Mouse (Mus musculus): ENCODE measurements at regions not wholly inside any gene's neighbourhood (a gene's known extent, or its start where the extent isn't known, plus 50 kb on each side); places are given as distances from the start of the nearest gene placed in this dataset.

DNA sequence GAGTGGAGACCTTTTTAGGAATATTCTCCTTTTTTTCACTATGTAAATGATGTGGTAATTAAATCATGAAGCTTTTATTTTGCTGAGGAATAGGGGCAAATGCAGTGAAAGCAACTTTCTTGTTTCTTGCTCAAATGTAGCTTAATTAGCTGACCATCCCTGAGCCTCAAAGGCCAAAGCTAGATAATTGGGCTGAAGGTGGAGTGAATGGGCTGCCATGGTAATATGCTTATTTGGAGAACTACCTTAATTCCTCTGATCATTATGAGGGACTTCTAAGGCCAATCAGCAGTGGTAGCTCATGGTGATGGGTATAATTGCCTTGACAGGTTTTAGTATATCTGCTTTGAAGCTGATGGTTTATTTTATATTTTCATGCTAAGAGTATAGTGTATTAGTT is 702.5 kb upstream of the Alcam start:
- H3K36me3 ChIP-seq, result no peaks in the 10 kb centered on the region
- no peak overlapping the region for H3K4me3 ChIP-seq
- no peak overlapping the region for H3K27ac ChIP-seq
- no peak overlapping the region for H3K9ac ChIP-seq
- no peak overlapping the region for H3K4me2 ChIP-seq (replicated peaks)
- no peaks in the 10 kb centered on the region for H3K4me1 ChIP-seq
- no peak for ATAC-seq (ENCODE audit: low FRiP score, low read depth)
- H3K9me3 ChIP-seq, result no peaks in the 10 kb centered on the region
- no peaks in the 10 kb centered on the region for H3K27me3 ChIP-seq (replicated peaks)

DNA sequence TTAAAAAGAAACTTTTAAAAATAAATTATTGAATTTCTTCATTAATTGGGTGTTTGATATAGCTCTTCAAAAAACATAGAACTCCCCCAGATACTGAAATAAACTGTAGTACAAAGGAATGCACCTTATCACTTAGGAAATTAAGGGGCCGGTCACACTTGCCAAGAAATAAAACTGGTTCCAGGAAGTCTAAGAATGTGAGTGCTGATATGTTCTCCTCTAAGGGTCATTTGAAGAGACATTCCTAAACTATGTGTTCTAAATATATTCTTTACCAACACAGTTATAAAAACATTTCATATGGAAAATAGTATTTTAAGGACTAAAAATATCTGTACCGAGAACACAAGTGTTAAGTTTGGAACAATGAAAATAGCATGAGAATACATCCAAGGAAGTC is 676.8 kb upstream of the Alcam start:
- H3K9me3 ChIP-seq, result no peaks in the 10 kb centered on the region
- no peak overlapping the region for H3K27ac ChIP-seq
- H3K9ac ChIP-seq, result no peak overlapping the region
- H3K4me2 ChIP-seq (replicated peaks), result no peak overlapping the region
- no peaks in the 10 kb centered on the region for H3K27me3 ChIP-seq (replicated peaks)
- 91% methylated on average over 2 of the region's 2 CpGs for WGBS
- no peaks in the 10 kb centered on the region for H3K36me3 ChIP-seq
- no peak overlapping the region for H3K4me3 ChIP-seq
- H3K4me1 ChIP-seq, result no peaks in the 10 kb centered on the region
- ATAC-seq (ENCODE audit: low FRiP score, low read depth), result no peak

DNA sequence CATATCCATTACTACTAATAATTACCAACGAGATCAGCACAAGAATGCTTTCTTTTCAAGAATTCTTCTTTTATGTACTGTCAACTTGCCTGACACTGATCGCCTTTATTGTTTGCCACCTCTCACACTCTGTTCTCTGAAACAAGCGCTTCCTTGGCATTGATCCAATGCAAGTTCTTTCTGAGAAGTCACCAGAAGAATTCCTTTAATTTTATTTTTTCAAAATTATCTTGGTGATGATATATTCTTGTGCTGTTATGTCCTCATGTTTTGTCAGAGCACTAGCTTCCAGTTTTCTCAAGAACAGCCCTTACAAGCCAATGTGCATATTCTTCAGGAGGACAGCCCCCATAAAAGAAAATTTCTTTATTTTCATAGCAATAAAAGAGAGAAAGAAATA is 654.9 kb upstream of the Alcam start:
- Histone ChIP-seq H3K4me1 (no peaks in the 10 kb centered on the region), H3K9ac (no peak overlapping the region), H3K4me3 (no peak overlapping the region), H3K36me3 (no peaks in the 10 kb centered on the region), H3K27me3 (replicated peaks) (no peaks in the 10 kb centered on the region), H3K4me2 (replicated peaks) (no peak overlapping the region), H3K27ac (no peak overlapping the region), H3K9me3 (no peaks in the 10 kb centered on the region)
- WGBS, result 83% methylated on average over 3 of the region's 3 CpGs
- ATAC-seq (ENCODE audit: low FRiP score, low read depth), result no peak

DNA sequence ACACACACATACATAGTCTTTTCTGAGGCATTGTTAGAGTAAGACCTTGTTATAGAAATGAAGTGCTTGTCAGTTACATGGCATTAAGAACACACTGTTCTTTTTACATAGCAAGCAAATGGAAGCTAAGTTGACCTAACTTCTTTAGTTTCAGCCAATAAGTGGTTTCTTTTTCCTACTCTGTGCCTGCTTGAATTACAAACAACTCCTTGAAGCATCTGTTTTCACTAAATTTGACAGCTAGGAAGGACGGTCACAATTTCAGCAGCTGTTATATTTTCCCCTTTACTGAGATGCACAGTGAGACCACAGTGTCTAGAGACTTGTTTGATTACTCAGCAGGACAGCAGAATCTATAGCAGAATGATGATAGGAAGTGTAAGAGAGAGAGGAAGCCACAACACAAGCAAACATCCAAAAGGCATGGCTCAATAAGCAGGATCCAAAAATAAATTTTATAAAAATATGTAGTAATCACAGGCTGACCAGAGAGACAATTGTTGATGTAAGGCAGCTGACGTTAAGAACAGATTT is 641.6 kb upstream of the Alcam start:
- WGBS, result 62% methylated on average over 2 of the region's 2 CpGs

DNA sequence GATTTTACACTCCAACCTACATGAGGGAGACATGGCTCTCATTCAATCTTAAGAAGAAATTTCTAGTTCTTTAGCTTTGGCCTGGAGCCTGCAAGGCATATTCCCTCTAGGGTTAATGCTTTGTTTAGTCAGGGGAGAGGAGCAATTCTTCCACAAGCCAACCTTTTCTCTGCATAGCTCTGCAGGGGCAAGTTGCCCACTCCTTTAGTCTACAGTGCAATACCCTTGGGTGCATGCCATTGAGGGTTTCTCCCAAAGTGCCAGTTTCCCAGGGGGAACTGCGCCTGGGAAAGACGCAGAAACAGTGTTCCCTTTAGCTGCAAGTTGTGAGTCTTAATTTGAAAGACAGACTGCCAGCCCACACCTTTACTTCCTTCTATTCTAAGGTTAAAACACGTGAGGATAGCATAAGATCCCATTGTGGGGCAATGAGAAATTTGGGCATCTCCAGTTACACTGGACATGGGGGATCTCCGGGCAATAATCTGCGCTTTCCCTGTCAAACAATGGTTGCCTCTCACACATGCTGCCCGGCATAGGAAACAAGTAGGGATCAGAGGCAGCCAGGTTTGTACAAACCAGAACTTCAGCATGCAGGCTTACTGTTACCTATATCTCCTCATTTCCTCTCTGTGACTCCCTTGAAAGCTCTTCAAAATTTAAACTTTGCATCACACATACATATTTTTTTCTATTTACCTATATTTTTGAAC is 620.1 kb upstream of the Alcam start:
- Histone ChIP-seq H3K4me2 (replicated peaks) (no peak overlapping the region), H3K27me3 (replicated peaks) (no peaks in the 10 kb centered on the region), H3K36me3 (no peaks in the 10 kb centered on the region), H3K4me1 (no peaks in the 10 kb centered on the region), H3K9ac (no peak overlapping the region), H3K9me3 (no peaks in the 10 kb centered on the region), H3K27ac (no peak overlapping the region), H3K4me3 (no peak overlapping the region)
- ATAC-seq (ENCODE audit: low FRiP score, low read depth), result no peak
- 70% methylated on average over 6 of the region's 6 CpGs for WGBS

More for the DNA sequence above, 641.6 kb upstream of the Alcam start:
- Histone ChIP-seq H3K9ac (no peak overlapping the region), H3K4me2 (replicated peaks) (no peak overlapping the region), H3K4me3 (no peak overlapping the region), H3K27me3 (replicated peaks) (no peaks in the 10 kb centered on the region), H3K36me3 (no peaks in the 10 kb centered on the region), H3K27ac (no peak overlapping the region), H3K4me1 (no peaks in the 10 kb centered on the region), H3K9me3 (no peaks in the 10 kb centered on the region)
- no peak for ATAC-seq (ENCODE audit: low FRiP score, low read depth)

DNA sequence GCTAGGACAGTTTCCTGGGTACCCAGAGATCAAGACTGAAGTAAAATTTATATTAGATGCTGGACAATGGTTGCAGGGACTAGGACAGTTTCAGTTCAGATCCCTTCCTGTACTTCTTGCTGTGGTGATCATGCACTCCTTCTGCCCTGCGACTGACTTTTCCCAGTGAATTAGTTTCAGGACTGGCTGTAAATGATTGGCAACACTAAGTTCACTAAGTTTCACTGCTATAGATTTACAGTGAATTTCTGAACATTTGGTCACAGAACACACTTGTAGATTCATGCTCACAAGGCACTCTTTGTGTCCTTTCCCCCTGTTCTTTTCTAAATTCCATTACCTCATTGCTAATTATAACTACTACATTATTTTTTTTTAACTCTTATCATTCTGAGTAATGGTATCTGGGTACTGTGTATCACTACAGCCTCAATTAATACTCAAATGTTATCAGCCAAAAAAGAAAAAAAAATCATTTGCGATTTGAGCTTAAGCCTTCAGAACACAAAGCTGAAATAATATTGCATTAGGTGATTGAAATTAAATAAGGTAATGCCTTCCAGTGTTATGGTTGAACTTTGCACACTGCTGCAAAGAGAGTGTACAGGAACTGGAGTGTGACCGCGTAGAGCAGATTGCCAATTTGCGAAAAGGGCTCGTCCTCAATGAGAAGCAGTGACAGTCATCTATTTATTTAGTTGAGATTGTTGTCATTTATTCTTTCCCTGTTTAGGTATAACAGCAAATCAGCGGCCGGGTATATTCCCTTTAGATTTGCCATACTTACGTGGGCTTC is 618.2 kb upstream of the Alcam start:
- Histone ChIP-seq H3K9ac (no peak overlapping the region), H3K4me2 (replicated peaks) (no peak overlapping the region), H3K36me3 (no peaks in the 10 kb centered on the region), H3K27me3 (replicated peaks) (no peaks in the 10 kb centered on the region), H3K27ac (no peak overlapping the region), H3K4me3 (no peak overlapping the region), H3K9me3 (no peaks in the 10 kb centered on the region), H3K4me1 (no peaks in the 10 kb centered on the region)
- 85% methylated on average over 9 of the region's 9 CpGs for WGBS
- ATAC-seq (ENCODE audit: low FRiP score, low read depth), result no peak

DNA sequence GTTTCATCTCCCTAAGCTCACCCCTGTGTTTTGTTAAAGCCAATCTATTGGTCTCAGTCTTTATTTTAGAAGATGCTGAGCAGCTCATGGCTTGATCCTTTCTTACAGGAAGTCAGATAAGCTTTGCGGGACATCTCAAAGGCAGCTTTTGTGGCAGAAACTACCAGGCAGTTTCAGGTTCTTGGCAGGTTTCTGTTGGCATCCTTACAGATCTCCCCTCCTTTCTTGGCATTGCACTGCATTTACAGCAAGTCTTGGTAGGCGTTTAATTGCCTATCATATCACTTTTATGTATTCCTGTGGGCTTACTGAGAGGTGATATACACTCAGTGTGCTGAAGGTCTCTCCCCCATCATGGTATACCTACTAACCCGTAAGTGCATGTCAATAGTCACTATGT is 610.3 kb upstream of the Alcam start:
- Histone ChIP-seq H3K36me3 (no peaks in the 10 kb centered on the region), H3K4me1 (no peaks in the 10 kb centered on the region), H3K9ac (no peak overlapping the region), H3K4me3 (no peak overlapping the region), H3K27me3 (replicated peaks) (no peaks in the 10 kb centered on the region), H3K27ac (no peak overlapping the region), H3K4me2 (replicated peaks) (no peak overlapping the region), H3K9me3 (no peaks in the 10 kb centered on the region)
- WGBS, result 85% methylated on average over 3 of the region's 3 CpGs
- ATAC-seq (ENCODE audit: low FRiP score, low read depth), result no peak

DNA sequence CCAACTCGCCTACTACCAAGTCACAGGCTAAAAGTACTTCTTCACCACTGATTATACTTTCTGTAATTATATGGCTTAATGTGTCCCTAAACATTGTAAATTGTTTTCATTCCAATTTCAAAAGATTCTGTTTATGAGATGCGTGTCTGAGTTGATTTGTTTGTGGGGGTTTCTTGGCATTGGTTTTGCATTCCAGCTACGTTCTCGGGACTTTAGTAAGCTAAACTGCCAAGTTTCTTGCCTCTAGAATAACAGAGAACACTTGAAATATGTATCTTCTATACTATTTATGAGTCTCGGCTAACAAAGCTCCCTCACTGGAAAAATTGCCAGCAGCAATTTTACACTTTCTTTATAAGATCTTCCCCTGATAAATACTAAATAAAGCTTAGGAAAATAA is 609.2 kb upstream of the Alcam start:
- no peak overlapping the region for H3K4me3 ChIP-seq
- ATAC-seq (ENCODE audit: low FRiP score, low read depth), result no peak
- H3K27me3 ChIP-seq (replicated peaks), result no peaks in the 10 kb centered on the region
- H3K9me3 ChIP-seq, result no peaks in the 10 kb centered on the region
- H3K4me2 ChIP-seq (replicated peaks), result no peak overlapping the region
- H3K27ac ChIP-seq, result no peak overlapping the region
- no peaks in the 10 kb centered on the region for H3K4me1 ChIP-seq
- no peak overlapping the region for H3K9ac ChIP-seq
- no peaks in the 10 kb centered on the region for H3K36me3 ChIP-seq
- 87% methylated on average over 5 of the region's 5 CpGs for WGBS

DNA sequence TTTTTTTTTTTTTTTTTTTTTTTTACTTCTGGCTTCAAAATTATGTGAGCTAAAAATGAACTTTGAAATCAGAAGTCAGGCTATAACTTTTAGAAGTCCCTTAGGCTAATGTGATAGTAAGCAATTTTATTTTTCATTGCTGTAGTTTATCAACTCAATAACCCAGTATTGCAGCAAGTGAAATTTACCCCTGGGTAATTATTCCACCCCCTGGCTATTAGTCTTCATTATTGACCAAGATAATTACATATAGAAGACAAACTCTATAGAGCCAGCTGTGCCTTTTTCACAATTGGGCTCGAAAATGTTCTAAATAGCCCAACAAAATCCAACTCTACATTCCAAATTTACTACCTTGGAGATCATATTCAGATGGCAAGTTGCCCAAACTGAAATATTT is 572.2 kb upstream of the Alcam start:
- H3K9ac ChIP-seq, result no peak overlapping the region
- H3K4me3 ChIP-seq, result no peak overlapping the region
- H3K36me3 ChIP-seq, result no peaks in the 10 kb centered on the region
- H3K4me1 ChIP-seq, result no peaks in the 10 kb centered on the region
- no peak for ATAC-seq (ENCODE audit: low FRiP score, low read depth)
- WGBS, result 66% methylated on average over 1 of the region's 1 CpGs
- H3K27ac ChIP-seq, result no peak overlapping the region
- H3K9me3 ChIP-seq, result no peaks in the 10 kb centered on the region
- no peaks in the 10 kb centered on the region for H3K27me3 ChIP-seq (replicated peaks)
- H3K4me2 ChIP-seq (replicated peaks), result no peak overlapping the region

DNA sequence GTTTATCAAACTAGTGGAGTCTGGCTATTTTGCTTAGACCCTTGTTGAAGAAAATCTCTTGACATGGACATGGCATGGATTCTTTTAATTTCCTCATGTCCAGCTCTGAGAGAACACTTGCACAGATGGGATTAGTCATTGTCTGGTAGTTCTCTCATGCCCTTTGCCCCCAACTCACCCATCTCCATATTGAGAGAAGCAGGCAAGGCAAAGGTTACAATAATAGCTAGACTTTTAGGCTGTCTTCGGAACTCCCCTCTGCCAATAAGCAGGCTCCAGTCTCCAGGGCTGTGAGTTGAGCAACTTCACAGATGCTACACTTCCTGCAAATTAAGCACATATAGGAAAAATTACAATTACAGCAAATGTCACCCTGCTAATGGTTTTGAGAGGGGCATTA is 558.0 kb upstream of the Alcam start:
- H3K36me3 ChIP-seq, result no peaks in the 10 kb centered on the region
- H3K9me3 ChIP-seq, result no peaks in the 10 kb centered on the region
- WGBS, result 78% methylated on average over 1 of the region's 1 CpGs
- H3K4me1 ChIP-seq, result no peaks in the 10 kb centered on the region
- no peak overlapping the region for H3K4me2 ChIP-seq (replicated peaks)
- H3K9ac ChIP-seq, result no peak overlapping the region
- ATAC-seq (ENCODE audit: low FRiP score, low read depth), result no peak
- no peak overlapping the region for H3K27ac ChIP-seq
- no peak overlapping the region for H3K4me3 ChIP-seq
- no peaks in the 10 kb centered on the region for H3K27me3 ChIP-seq (replicated peaks)

DNA sequence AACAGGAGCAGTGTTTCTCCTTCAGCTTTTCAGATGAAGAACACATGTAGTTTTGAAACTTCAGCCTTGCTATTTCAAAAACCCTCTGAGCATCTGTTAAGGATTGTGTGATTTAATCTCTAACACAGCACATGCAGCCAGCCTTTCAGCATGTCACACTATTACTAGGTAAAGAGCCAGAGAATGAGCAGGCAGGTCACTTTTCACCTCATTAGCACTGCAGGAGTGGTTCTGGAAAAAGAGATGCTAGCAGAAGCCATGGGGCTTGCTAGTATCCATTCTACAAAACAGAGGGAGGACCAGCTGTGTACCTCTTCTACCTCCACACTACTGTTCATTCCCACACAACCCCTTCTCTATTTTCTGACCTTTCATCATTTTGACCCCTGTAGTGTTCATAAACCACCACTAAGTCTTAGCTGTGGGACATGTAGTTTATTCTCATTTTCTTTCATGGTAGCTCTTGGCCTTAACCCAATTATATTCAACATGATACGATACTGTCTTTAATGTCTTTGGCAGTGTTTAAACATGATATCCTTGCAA is 535.1 kb upstream of the Alcam start:
- H3K27me3 ChIP-seq (replicated peaks), result no peaks in the 10 kb centered on the region
- no peak for ATAC-seq (ENCODE audit: low FRiP score, low read depth)
- no peak overlapping the region for H3K4me2 ChIP-seq (replicated peaks)
- WGBS, result 86% methylated on average over 1 of the region's 1 CpGs
- no peak overlapping the region for H3K27ac ChIP-seq
- no peaks in the 10 kb centered on the region for H3K36me3 ChIP-seq
- no peaks in the 10 kb centered on the region for H3K4me1 ChIP-seq
- no peaks in the 10 kb centered on the region for H3K9me3 ChIP-seq
- H3K9ac ChIP-seq, result no peak overlapping the region
- no peak overlapping the region for H3K4me3 ChIP-seq

DNA sequence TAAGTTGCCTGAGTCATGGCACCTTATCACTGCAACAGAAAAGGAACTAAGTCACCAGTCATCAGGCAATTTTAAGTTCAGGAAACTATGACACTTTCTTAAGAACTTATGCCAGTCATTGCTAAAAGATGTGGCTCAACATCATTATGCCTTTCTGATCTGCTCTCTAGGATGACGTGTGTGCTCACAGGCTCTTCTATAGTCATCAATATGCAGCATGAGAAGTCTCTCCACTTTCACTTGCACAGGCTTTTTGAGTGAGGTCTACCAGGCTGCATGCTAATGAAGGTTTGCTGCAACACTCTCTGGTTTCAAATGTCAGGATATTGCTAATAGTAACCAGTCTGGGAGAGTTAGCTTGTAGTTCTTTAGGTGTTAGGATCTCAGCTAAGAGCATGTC is 530.5 kb upstream of the Alcam start:
- Histone ChIP-seq H3K9ac (no peak overlapping the region), H3K4me3 (no peak overlapping the region), H3K9me3 (no peaks in the 10 kb centered on the region), H3K36me3 (no peaks in the 10 kb centered on the region), H3K4me1 (no peaks in the 10 kb centered on the region), H3K27me3 (replicated peaks) (no peaks in the 10 kb centered on the region), H3K4me2 (replicated peaks) (no peak overlapping the region), H3K27ac (no peak overlapping the region)
- 60% methylated on average over 1 of the region's 1 CpGs for WGBS
- ATAC-seq (ENCODE audit: low FRiP score, low read depth), result no peak
